Mouse (Mus musculus) midbrain, embryonic 14.5 days (tissue): Measurements from ENCODE around the gene Dnajb13. TPM values are rescaled to one million over a fixed set of nuclear protein-coding genes. Genes with fewer than 3 reads are reported as not detected.
"Not testable (repeated sequence)": the region's sequence is repeated elsewhere in the genome, so short reads cannot be mapped to it uniquely, and the experiment has no call there.

Source experiments
- ATAC-seq: fragments of 200-750 bp; cut with Nextera tagmentation; 2 replicates; pipeline ENCODE4 v1.8.0; 2017; ENCODE audit warnings: moderate number of reproducible peaks, moderate library complexity; ENCODE audit not compliant: low FRiP score, low TSS enrichment
- DNase-seq: peaks from one replicate; pipeline ENCODE4 v3.0.0-alpha.2; 2015
- H3K27ac ChIP-seq: fragments of 300-500 bp; sonication (generic); replicated peaks from 2 replicates; pipeline ENCODE4 v1.5.1; 2014; ENCODE audit warnings: mild to moderate bottlenecking, low read depth, low read length, moderate library complexity
- H3K27me3 ChIP-seq: fragments of 300-500 bp; sonication (generic); 2 replicates; pipeline ENCODE4 v1.6.1; 2014; ENCODE audit warnings: low read length, control low read depth, mixed read lengths; ENCODE audit not compliant: control insufficient read depth, insufficient read depth
- H3K36me3 ChIP-seq: fragments of 300-500 bp; sonication (generic); 2 replicates; pipeline ENCODE4 v1.6.1; 2014; ENCODE audit warnings: low read length, control low read depth; ENCODE audit not compliant: control insufficient read depth, insufficient read depth
- H3K4me1 ChIP-seq: fragments of 300-500 bp; sonication (generic); 2 replicates; pipeline ENCODE4 v1.6.1; 2014; ENCODE audit warnings: mild to moderate bottlenecking, antibody characterized with exemption, low read length, control low read depth; ENCODE audit not compliant: control insufficient read depth, insufficient read depth
- H3K4me2 ChIP-seq: fragments of 300-500 bp; sonication (generic); 2 replicates; pipeline ENCODE4 v1.6.1; 2014; ENCODE audit warnings: mild to moderate bottlenecking, low read length, moderate library complexity
- H3K4me3 ChIP-seq: fragments of 300-500 bp; sonication (generic); replicated peaks from 2 replicates; pipeline ENCODE4 v1.5.1; 2014; ENCODE audit warnings: low read depth, low read length
- H3K9ac ChIP-seq: fragments of 300-500 bp; sonication (generic); replicated peaks from 2 replicates; pipeline ENCODE4 v1.6.1; 2014; ENCODE audit warnings: mild to moderate bottlenecking, low read length, moderate library complexity
- H3K9me3 ChIP-seq: fragments of 300-500 bp; sonication (generic); 2 replicates; pipeline ENCODE4 v1.6.1; 2016; ENCODE audit warnings: low read length, control low read depth, mixed read lengths; ENCODE audit not compliant: control insufficient read depth
- WGBS: fragments of 180-500 bp; shearing (Covaris S2); extraction: QIAGEN DNeasy Blood & Tissue Kit; methylation state at CpG from one replicate; pipeline ENCODE4 v1.1.7; 2014; 5-methylcytosine and 5-hydroxymethylcytosine counted together
- polyA plus RNA-seq: library from polyadenylated mRNA; unstranded; fragments of >200 nt; fragmentation: Nextera tagmentation; extraction: Ambion mirVana; gene quantifications from 2 replicates; pipeline ENCODE4 v1.2.1, GENCODE M21; 2014

Dnajb13 gene
- polyA plus RNA-seq, 1 experiment from 2014 or later, result 3.7 TPM

- Histone ChIP-seq H3K4me2 (no peak overlapping the region), H3K36me3 (no peaks in the 10 kb centered on the region), H3K27me3 (no peaks in the 10 kb centered on the region), H3K9ac (no peak overlapping the region), H3K9me3 (no peaks in the 10 kb centered on the region), H3K27ac (no peak overlapping the region), H3K4me3 (no peak overlapping the region), H3K4me1 (no peaks in the 10 kb centered on the region)
- ATAC-seq (no peak), DNase-seq (no peak)
- 76% methylated on average over 2 of the region's 2 CpGs for WGBS
Observed at GRCm38 (mm10) chr7:100487301-100487700, 27.5 kb downstream of the Dnajb13 start.

- Histone ChIP-seq H3K4me1 (no peaks in the 10 kb centered on the region), H3K9ac (no peak overlapping the region), H3K27me3 (no peaks in the 10 kb centered on the region), H3K4me2 (no peak overlapping the region), H3K36me3 (no peaks in the 10 kb centered on the region), H3K9me3 (no peaks in the 10 kb centered on the region), H3K4me3 (no peak overlapping the region), H3K27ac (no peak overlapping the region)
- DNase-seq (no peak), ATAC-seq (no peak)
- 86% methylated on average over 5 of the region's 5 CpGs for WGBS
Observed at GRCm38 (mm10) chr7:100484493-100484892, 30.3 kb downstream of the Dnajb13 start.

GRCm38 (mm10) chr7:100482046-100482445, 32.7 kb downstream of the Dnajb13 start:
- H3K9me3 ChIP-seq, H3K9ac ChIP-seq, H3K4me2 ChIP-seq, ATAC-seq, DNase-seq, H3K36me3 ChIP-seq, H3K27me3 ChIP-seq, H3K4me1 ChIP-seq, H3K4me3 ChIP-seq, H3K27ac ChIP-seq: not testable (repeated sequence)
- 83% methylated on average over 2 of the region's 2 CpGs for WGBS

- DNase-seq, result no peak
- Histone ChIP-seq H3K36me3 (no peaks in the 10 kb centered on the region), H3K4me1 (no peaks in the 10 kb centered on the region), H3K9me3 (no peaks in the 10 kb centered on the region), H3K4me3 (no peak overlapping the region), H3K27ac (no peak overlapping the region), H3K27me3 (no peaks in the 10 kb centered on the region), H3K9ac (no peak overlapping the region), H3K4me2 (no peak overlapping the region)
- WGBS, result 87% methylated on average over 17 of the region's 17 CpGs
- no peak for ATAC-seq
Observed at GRCm38 (mm10) chr7:100480175-100480574, 34.6 kb downstream of the Dnajb13 start.

- WGBS, result 73% methylated on average over 15 of the region's 15 CpGs
- Histone ChIP-seq H3K9me3 (no peaks in the 10 kb centered on the region), H3K4me3 (no peak overlapping the region), H3K27me3 (no peaks in the 10 kb centered on the region), H3K4me2 (no peak overlapping the region), H3K27ac (no peak overlapping the region), H3K36me3 (no peaks in the 10 kb centered on the region), H3K9ac (no peak overlapping the region), H3K4me1 (no peaks in the 10 kb centered on the region)
- DNase-seq, result no peak
- no peak for ATAC-seq
Observed at GRCm38 (mm10) chr7:100479823-100480164, 35.0 kb downstream of the Dnajb13 start.

GRCm38 (mm10) chr7:100479100-100479822, 35.5 kb downstream of the Dnajb13 start:
- H3K9ac ChIP-seq, result no peak overlapping the region
- no peak for DNase-seq
- no peaks in the 10 kb centered on the region for H3K27me3 ChIP-seq
- no peaks in the 10 kb centered on the region for H3K36me3 ChIP-seq
- H3K4me2 ChIP-seq, result no peak overlapping the region
- WGBS, result 79% methylated on average over 20 of the region's 20 CpGs
- no peak for ATAC-seq
- H3K4me3 ChIP-seq, result no peak overlapping the region
- H3K9me3 ChIP-seq, result no peaks in the 10 kb centered on the region
- H3K27ac ChIP-seq, result no peak overlapping the region
- no peaks in the 10 kb centered on the region for H3K4me1 ChIP-seq

GRCm38 (mm10) chr7:100474680-100475079, 40.1 kb downstream of the Dnajb13 start:
- H3K4me2 ChIP-seq, result no peak overlapping the region
- no peaks in the 10 kb centered on the region for H3K4me1 ChIP-seq
- peaks cover 9% of the 10 kb centered on the region for H3K36me3 ChIP-seq
- H3K27me3 ChIP-seq, result no peaks in the 10 kb centered on the region
- whole genome bisulfite sequencing, result 50% methylated on average over 1 of the region's 1 CpGs
- H3K27ac ChIP-seq, result no peak overlapping the region
- H3K9me3 ChIP-seq, result no peaks in the 10 kb centered on the region
- DNase-seq (no peak), ATAC-seq (no peak)
- no peak overlapping the region for H3K9ac ChIP-seq
- no peak overlapping the region for H3K4me3 ChIP-seq

GRCm38 (mm10) chr7:100473846-100474454, 40.8 kb downstream of the Dnajb13 start:
- peaks cover 15% of the 10 kb centered on the region for H3K36me3 ChIP-seq
- no peaks in the 10 kb centered on the region for H3K4me1 ChIP-seq
- WGBS, result 89% methylated on average over 9 of the region's 9 CpGs
- H3K9ac ChIP-seq, result no peak overlapping the region
- no peak for ATAC-seq
- H3K4me3 ChIP-seq, result no peak overlapping the region
- DNase-seq, result no peak
- no peaks in the 10 kb centered on the region for H3K9me3 ChIP-seq
- no peaks in the 10 kb centered on the region for H3K27me3 ChIP-seq
- no peak overlapping the region for H3K27ac ChIP-seq
- H3K4me2 ChIP-seq, result no peak overlapping the region

GRCm38 (mm10) chr7:100472777-100473176, 42.0 kb downstream of the Dnajb13 start, which contains the start of gene Ucp3:
Gene Ucp3 (plus strand): TSS chr7:100472990.
- peaks cover 19% of the 10 kb centered on the region for H3K36me3 ChIP-seq
- H3K4me1 ChIP-seq, result no peaks in the 10 kb centered on the region
- no peaks in the 10 kb centered on the region for H3K27me3 ChIP-seq
- DNase-seq, result no peak
- H3K9ac ChIP-seq, result no peak within 1 kb of the TSS
- 90% methylated on average over 6 of the region's 6 CpGs for WGBS
- H3K4me3 ChIP-seq, result no peak within 1 kb of the TSS
- no peak within 1 kb of the TSS for H3K4me2 ChIP-seq
- no peak for ATAC-seq
- no peak within 1 kb of the TSS for H3K27ac ChIP-seq
- no peaks in the 10 kb centered on the region for H3K9me3 ChIP-seq
